Mouse (Mus musculus) stomach, embryonic 16.5 days (tissue): ENCODE measurements at regions not wholly inside any gene's neighbourhood (a gene's known extent, or its start where the extent isn't known, plus 50 kb on each side); places are given as distances from the start of the nearest gene placed in this dataset.
A peak's percentile ranks its signal among the peaks of the same experiment; 100 is the strongest.

Source experiments
- ATAC-seq: fragments of 200-750 bp; cut with Nextera tagmentation; 2 replicates; pipeline ENCODE4 v1.8.0; 2017; ENCODE audit warnings: moderate number of reproducible peaks, moderate TSS enrichment; ENCODE audit not compliant: insufficient read depth, low FRiP score
- H3K27ac ChIP-seq: fragments of 300-500 bp; sonication (generic); 2 replicates; pipeline ENCODE4 v1.5.1; 2014; ENCODE audit warnings: low read length
- H3K27me3 ChIP-seq: fragments of 300-500 bp; sonication (generic); 2 replicates; pipeline ENCODE4 v1.6.1; 2014; ENCODE audit warnings: low read length, control low read depth, mixed read lengths; ENCODE audit not compliant: control insufficient read depth, insufficient read depth
- H3K36me3 ChIP-seq: fragments of 300-500 bp; sonication (generic); 2 replicates; pipeline ENCODE4 v1.6.1; 2014; ENCODE audit warnings: low read length; ENCODE audit not compliant: control insufficient read depth, insufficient read depth
- H3K4me1 ChIP-seq: fragments of 300-500 bp; sonication (generic); 2 replicates; pipeline ENCODE4 v1.6.1; 2014; ENCODE audit warnings: low read length, control low read depth, mixed read lengths; ENCODE audit not compliant: control insufficient read depth, insufficient read depth
- H3K4me2 ChIP-seq: fragments of 300-500 bp; sonication (generic); 2 replicates; pipeline ENCODE4 v1.6.1; 2014; ENCODE audit warnings: low read depth, low read length, mixed read lengths
- H3K4me3 ChIP-seq: fragments of 300-500 bp; sonication (generic); replicated peaks from 2 replicates; pipeline ENCODE4 v1.5.1; 2014; ENCODE audit warnings: mild to moderate bottlenecking, low read length
- H3K9ac ChIP-seq: fragments of 300-500 bp; sonication (generic); 2 replicates; pipeline ENCODE4 v1.6.1; 2014; ENCODE audit warnings: low read length
- H3K9me3 ChIP-seq: fragments of 300-500 bp; sonication (generic); replicated peaks from 2 replicates; pipeline ENCODE4 v1.6.1; 2016; ENCODE audit warnings: low read length, control low read depth; ENCODE audit not compliant: control insufficient read depth
- WGBS: fragments of 180-500 bp; shearing (Covaris S2); extraction: QIAGEN DNeasy Blood & Tissue Kit; methylation state at CpG from one replicate; pipeline ENCODE4 v1.1.7; 2014; 5-methylcytosine and 5-hydroxymethylcytosine counted together

DNA sequence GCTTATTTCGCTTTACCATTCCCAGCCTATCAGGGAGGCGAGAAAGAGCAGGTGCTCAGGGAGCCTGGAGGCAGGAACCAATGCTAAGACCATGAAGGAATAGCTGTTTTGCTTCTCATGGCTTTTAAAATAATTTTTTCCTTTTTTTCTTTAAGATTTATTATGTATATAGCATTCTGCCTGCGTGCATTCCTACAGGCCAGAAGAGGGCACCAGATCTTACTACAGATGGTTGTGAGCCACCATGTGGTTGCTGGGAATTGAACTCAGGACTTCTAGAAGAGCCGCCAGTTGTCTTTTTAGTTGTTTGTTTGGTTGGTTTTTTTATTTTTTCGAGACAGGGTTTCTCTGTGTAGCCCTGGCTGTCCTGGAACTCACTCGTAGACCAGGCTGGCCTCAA lies 113.6 kb upstream of the Armc2 start:
- no peaks in the 10 kb centered on the region for H3K36me3 ChIP-seq
- WGBS, result 94% methylated on average over 6 of the region's 6 CpGs
- no peak overlapping the region for H3K9ac ChIP-seq
- H3K4me1 ChIP-seq, result no peaks in the 10 kb centered on the region
- no peak overlapping the region for H3K27ac ChIP-seq
- ATAC-seq, result no peak
- no peaks in the 10 kb centered on the region for H3K9me3 ChIP-seq
- H3K4me3 ChIP-seq, result no peak overlapping the region
- H3K27me3 ChIP-seq, result no peaks in the 10 kb centered on the region
- H3K4me2 ChIP-seq, result no peak overlapping the region

DNA sequence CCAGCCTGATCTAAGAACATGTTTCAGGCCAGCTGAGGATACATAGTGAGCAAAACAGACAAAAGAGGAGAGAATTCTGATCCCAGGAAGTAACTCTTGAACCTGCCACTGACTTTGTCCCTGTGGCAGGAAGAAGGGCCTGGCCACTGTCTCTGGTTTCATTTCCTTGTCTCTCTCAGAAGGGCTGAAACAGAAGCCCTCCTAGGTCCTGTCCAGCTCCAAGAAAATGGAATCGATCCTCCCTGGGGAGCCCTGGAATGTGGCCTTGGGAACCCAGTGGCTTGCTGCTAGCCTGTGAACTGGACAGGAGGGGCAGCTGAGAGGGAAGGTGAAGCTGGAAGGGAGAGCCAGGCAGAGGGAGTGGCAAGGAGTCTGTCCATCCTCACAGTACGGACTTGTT lies 113.1 kb upstream of the Armc2 start:
- WGBS, result 53% methylated on average over 2 of the region's 2 CpGs
- H3K9ac ChIP-seq, result no peak overlapping the region
- ATAC-seq, result no peak
- no peaks in the 10 kb centered on the region for H3K9me3 ChIP-seq
- H3K4me3 ChIP-seq, result no peak overlapping the region
- no peak overlapping the region for H3K27ac ChIP-seq
- no peaks in the 10 kb centered on the region for H3K36me3 ChIP-seq
- no peaks in the 10 kb centered on the region for H3K4me1 ChIP-seq
- H3K27me3 ChIP-seq, result no peaks in the 10 kb centered on the region
- no peak overlapping the region for H3K4me2 ChIP-seq

DNA sequence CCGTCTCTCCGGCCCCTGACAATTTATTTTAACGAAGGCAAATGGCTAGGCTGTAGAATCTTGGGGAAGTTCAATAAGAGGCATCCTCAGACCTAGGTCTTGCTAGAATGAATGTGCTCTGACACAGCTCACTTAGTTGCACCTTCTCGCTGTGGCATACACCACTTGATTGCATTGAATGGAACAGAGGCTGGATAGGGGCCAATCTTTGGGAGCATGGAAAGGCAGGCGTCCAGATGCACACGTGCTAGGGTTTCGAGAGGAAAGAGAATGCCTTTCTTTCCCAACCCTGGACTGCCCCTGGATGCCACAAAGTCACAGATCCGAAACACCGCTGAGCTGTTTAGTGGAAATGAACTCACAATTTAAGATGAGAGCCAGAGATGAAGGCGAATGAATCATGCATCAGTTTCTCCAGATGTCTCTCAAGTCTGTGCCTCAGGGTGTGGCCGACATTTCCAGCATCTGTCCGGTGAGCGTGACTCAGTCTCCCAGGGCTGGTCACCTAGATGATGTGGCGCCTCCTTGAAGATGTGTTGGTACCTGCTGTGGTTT lies 109.7 kb upstream of the Armc2 start:
- H3K9ac ChIP-seq, result no peak overlapping the region
- no peaks in the 10 kb centered on the region for H3K27me3 ChIP-seq
- WGBS, result 86% methylated on average over 14 of the region's 14 CpGs
- no peak overlapping the region for H3K4me3 ChIP-seq
- H3K9me3 ChIP-seq, result no peaks in the 10 kb centered on the region
- no peak overlapping the region for H3K4me2 ChIP-seq
- no peak for ATAC-seq
- H3K4me1 ChIP-seq, result no peaks in the 10 kb centered on the region
- no peak overlapping the region for H3K27ac ChIP-seq
- no peaks in the 10 kb centered on the region for H3K36me3 ChIP-seq

DNA sequence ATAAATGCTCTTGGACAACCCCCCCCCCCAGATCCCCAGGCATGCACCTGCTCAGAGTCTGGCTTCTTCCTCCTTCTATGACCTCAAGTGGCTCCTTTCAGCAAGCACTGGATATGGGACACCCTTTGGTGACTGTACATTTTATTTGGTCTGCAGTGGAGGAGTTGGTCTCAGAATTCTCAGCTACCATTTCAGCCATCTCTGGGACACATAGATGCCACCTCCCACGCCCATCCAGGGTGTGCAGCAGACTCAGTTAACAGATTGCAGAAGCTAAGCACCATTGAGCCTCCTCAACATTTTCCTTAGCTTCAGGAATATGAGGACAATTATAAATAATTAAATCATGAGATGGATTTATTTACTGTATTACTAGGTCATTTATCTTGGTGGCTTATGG lies 108.6 kb upstream of the Armc2 start:
- H3K9ac ChIP-seq, result no peak overlapping the region
- no peak overlapping the region for H3K27ac ChIP-seq
- no peak overlapping the region for H3K4me2 ChIP-seq
- WGBS, result 93% methylated on average over 1 of the region's 1 CpGs
- H3K4me1 ChIP-seq, result no peaks in the 10 kb centered on the region; the same call in 1 of the 2 replicates
- H3K4me3 ChIP-seq, result no peak overlapping the region
- ATAC-seq, result no peak
- H3K36me3 ChIP-seq, result no peaks in the 10 kb centered on the region
- no peaks in the 10 kb centered on the region for H3K9me3 ChIP-seq
- no peaks in the 10 kb centered on the region for H3K27me3 ChIP-seq

DNA sequence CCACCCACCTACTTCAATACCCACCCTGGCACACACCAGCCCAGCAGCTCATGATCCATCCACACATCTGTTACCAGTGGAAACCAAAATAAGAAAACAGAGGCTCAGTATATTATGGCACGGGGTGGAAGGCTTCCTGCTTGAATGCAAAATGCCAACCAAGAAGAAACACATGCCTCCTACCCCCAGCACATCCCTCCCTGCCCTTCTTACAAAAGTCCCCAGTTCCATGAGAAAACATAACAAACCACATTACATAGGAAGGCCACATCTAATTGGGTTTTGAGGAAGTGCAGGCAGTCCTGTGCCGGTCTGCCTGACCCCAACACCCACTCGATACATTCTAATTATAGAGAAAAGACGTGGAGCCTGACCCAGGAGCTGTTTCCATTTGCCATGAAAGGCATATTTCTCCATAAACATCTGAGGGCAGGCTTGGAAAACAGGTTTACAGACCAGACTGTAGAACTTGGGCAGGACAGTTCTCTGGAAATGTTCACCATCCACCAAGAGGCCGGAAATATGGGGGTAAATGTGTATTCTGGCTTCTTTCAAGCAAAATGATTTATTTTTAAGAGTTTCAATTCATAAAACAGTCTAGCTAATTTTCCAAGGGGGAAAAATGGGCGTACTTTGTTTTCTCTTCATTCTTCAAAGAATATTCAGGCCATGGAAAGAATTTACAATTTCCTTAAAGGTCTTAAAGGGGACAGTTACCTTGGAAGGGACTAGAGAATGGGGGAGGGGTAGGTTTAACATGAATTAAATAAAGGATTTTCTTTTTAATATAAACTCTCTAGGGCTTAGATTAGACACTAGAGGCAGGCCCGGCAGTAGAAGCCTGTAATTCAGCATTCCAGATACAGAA lies 104.8 kb upstream of the Armc2 start:
- WGBS, result 44% methylated on average over 7 of the region's 7 CpGs
- peak; percentile 48; the same call in 1 of the 2 replicates for ATAC-seq
- no peak overlapping the region for H3K4me3 ChIP-seq
- no peaks in the 10 kb centered on the region for H3K36me3 ChIP-seq
- H3K9me3 ChIP-seq, result no peaks in the 10 kb centered on the region
- H3K27me3 ChIP-seq, result no peaks in the 10 kb centered on the region
- no peak overlapping the region for H3K4me2 ChIP-seq
- no peak overlapping the region for H3K9ac ChIP-seq
- H3K4me1 ChIP-seq, result no peaks in the 10 kb centered on the region; the same call in 1 of the 2 replicates
- H3K27ac ChIP-seq, result peak overlapping the region; percentile 31; the same call in 1 of the 2 replicates

DNA sequence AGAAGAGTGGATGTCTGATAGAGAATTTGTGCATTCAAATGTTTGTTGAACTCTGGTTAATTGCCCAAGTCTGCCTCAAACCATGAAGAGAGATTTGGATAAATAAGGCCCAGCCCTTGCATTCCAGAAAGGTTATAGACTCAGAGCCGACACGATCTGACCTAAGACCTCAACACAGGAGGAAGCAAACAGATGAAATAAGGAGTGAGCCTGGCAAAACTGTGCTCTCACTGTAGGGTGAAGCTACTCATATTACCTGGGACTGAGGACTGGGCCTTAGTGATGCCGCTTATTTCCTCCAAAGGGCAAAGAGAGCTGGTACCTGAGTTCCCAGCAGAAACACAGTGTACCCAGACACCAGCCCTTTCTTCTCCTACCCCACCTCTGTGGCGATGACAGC lies 103.7 kb upstream of the Armc2 start:
- no peaks in the 10 kb centered on the region; the same call in 1 of the 2 replicates for H3K4me1 ChIP-seq
- ATAC-seq, result no peak
- H3K27me3 ChIP-seq, result no peaks in the 10 kb centered on the region
- H3K27ac ChIP-seq, result no peak overlapping the region
- H3K36me3 ChIP-seq, result no peaks in the 10 kb centered on the region
- H3K9me3 ChIP-seq, result no peaks in the 10 kb centered on the region
- no peak overlapping the region for H3K9ac ChIP-seq
- H3K4me3 ChIP-seq, result no peak overlapping the region
- H3K4me2 ChIP-seq, result no peak overlapping the region
- 55% methylated on average over 4 of the region's 4 CpGs for WGBS

DNA sequence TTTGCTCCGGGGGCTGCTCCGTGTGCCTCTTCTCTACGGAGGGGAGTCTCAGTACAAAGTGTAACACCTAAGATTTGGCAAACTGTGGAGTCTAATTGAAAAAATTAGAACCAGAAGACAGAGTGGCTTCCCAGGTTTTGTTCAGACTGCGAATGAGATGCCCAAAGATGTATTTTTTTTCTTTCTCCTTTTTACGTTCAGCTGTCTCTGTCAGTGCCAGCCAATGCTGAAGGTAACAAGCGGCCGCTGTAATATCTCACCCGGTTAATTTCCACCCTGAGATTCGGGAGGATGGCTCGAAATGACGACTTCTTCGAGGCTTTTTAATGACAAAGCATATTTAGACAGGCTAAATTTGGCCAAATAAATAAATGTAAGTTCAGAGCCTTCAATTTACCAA lies 101.1 kb upstream of the Armc2 start:
- WGBS, result 71% methylated on average over 12 of the region's 12 CpGs
- no peaks in the 10 kb centered on the region for H3K36me3 ChIP-seq
- no peaks in the 10 kb centered on the region; the same call in 1 of the 2 replicates for H3K4me1 ChIP-seq
- H3K4me2 ChIP-seq, result no peak overlapping the region
- no peaks in the 10 kb centered on the region for H3K27me3 ChIP-seq
- H3K27ac ChIP-seq, result no peak overlapping the region
- no peak overlapping the region for H3K4me3 ChIP-seq
- ATAC-seq, result no peak
- H3K9me3 ChIP-seq, result no peaks in the 10 kb centered on the region
- H3K9ac ChIP-seq, result no peak overlapping the region

DNA sequence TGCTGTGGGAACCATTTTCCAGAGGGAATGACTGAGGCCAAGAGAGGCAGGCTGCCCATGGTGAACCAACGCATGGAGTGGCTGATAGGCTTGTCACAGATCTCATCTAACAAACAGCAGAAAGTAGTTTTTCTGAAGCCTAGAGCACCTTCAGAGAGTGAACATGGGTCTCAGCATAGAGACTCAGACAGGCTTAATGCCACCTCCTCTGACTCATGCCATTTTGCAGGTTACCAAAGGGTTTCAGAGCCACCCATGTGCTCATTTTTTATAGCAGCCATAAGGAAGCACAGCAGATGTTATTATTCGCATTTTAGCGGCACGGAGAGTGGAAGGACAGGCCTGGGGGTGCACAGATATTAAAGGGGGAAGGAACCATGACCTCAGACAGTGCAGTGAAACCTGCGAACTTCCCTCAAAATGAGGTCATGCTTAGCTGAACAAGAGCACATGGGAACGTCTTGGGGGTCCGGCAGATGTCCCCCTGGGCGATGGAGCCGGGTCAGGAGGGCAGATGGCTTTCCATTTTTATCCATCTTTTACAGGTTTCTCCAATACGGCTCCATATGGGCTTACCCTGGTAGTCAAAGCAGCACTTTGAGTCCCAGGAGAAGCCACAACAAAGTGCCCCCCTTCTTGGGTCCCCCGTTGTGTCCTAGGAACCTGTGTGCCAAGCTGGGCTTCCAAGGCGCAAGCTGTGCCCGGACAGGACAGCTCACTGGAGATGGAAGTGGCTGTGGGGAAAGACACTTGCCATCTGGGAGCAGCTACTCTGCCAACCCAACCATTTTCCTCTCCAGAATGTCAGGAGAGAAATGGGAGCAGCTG lies 100.3 kb upstream of the Armc2 start:
- WGBS, result 76% methylated on average over 13 of the region's 13 CpGs
- H3K27me3 ChIP-seq, result no peaks in the 10 kb centered on the region
- 0 out of 2 replicates have a peak, but pooled peaks have one; percentile 26 for ATAC-seq
- 0 out of 2 replicates have a peak, but pooled peaks cover under 1% of the 10 kb centered on the region for H3K9me3 ChIP-seq
- H3K4me3 ChIP-seq, result no peak overlapping the region
- no peak overlapping the region for H3K4me2 ChIP-seq
- H3K27ac ChIP-seq, result no peak overlapping the region
- no peaks in the 10 kb centered on the region; the same call in 1 of the 2 replicates for H3K4me1 ChIP-seq
- no peak overlapping the region for H3K9ac ChIP-seq
- H3K36me3 ChIP-seq, result no peaks in the 10 kb centered on the region

DNA sequence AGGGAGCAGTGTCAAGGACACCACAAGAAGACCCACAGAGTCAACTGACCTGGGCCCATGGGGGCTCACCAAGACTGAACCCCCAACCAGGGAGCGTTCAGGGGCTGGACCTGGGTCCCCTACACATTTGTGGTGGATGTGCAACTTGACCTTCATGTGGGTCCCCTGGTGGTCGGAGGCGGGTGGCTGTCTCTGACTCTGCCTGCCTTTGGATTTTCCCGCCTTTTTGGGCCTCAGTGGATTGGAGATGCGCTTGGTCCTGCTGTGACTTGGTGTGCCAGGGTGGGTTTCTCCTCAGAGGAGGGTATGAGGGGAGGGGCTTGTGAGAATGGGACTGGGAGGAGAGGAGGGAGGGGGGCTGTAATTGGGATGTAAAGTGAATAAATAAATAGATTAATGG lies 99.3 kb upstream of the Armc2 start:
- 92% methylated on average over 5 of the region's 5 CpGs for WGBS
- Histone ChIP-seq H3K4me3 (no peak overlapping the region), H3K27ac (no peak overlapping the region), H3K9ac (no peak overlapping the region), H3K4me1 (no peaks in the 10 kb centered on the region; the same call in 1 of the 2 replicates), H3K27me3 (no peaks in the 10 kb centered on the region), H3K4me2 (no peak overlapping the region), H3K9me3 (peaks cover 3% of the 10 kb centered on the region; the same call in 1 of the 2 replicates), H3K36me3 (no peaks in the 10 kb centered on the region)
- ATAC-seq, result no peak
